Comparison of ENCODE assay signal across 14 mouse cellular contexts in genomic region chr9:52289069-52289468, GRCm38 (mm10).
"Had no signal": no experiment of that assay in that cellular context is flagged by ENCODE, and none has a peak within 500 bp of the region (broad histone marks: within the 10 kb centered on the region; RNA-seq: fewer than 3 reads in every experiment).

No protein-coding gene starts in this region.

- H3K4me3 ChIP-seq: limb, embryonic 12.5 days; midbrain, embryonic 15.5 days; stomach, embryonic 15.5 days had no signal

- H3K9me3 ChIP-seq: limb, embryonic 12.5 days; midbrain, embryonic 15.5 days; stomach, embryonic 15.5 days had no signal

- H3K27ac ChIP-seq: limb, embryonic 12.5 days; liver, embryonic 14.5 days; midbrain, embryonic 15.5 days; stomach, embryonic 15.5 days had no signal

- DNase-seq: kidney, adult 9 months; kidney, postnatal 25 days; lung, adult 2 months; lung, postnatal 4 days; right cerebral cortex, postnatal 14 days; thymus, adult 2 months; thymus, postnatal 25 days had no signal

- H3K36me3 ChIP-seq: limb, embryonic 12.5 days; midbrain, embryonic 15.5 days; stomach, embryonic 15.5 days had no signal

- ATAC-seq: intestine, postnatal 0 days; lung, postnatal 0 days; midbrain, embryonic 15.5 days had no signal

- H3K4me1 ChIP-seq: limb, embryonic 12.5 days; stomach, embryonic 15.5 days had no signal

- H3K9ac ChIP-seq: limb, embryonic 12.5 days; liver, embryonic 14.5 days; midbrain, embryonic 15.5 days; stomach, embryonic 15.5 days had no signal

- H3K27me3 ChIP-seq: midbrain, embryonic 15.5 days had no signal

- H3K4me2 ChIP-seq: limb, embryonic 12.5 days; midbrain, embryonic 11.5 days; midbrain, embryonic 15.5 days; stomach, embryonic 15.5 days had no signal
